7 mouse cellular contexts compared by ENCODE assay signal in genomic region chr11:85843347-85843692, GRCm38 (mm10). TPM values are rescaled to one million over a fixed set of nuclear protein-coding genes. Genes with fewer than 3 reads are reported as not detected.
DNase-seq lines count a peak whose midpoint lies in the region; ATAC-seq and TF ChIP-seq lines count a peak whose summit lies in the region.

No protein-coding gene starts in this region.

- no peaks in the 10 kb centered on the region for H3K9me3 ChIP-seq in forebrain, embryonic 14.5 days (replicated peaks; ENCODE audit: control insufficient read depth, low read length)
- no peaks in the 10 kb centered on the region for H3K9me3 ChIP-seq in limb, embryonic 14.5 days (ENCODE audit: control insufficient read depth, low read length)
- H3K9me3 ChIP-seq in midbrain, embryonic 15.5 days = no peaks in the 10 kb centered on the region
- no peaks in the 10 kb centered on the region for H3K9me3 ChIP-seq in stomach, embryonic 16.5 days (replicated peaks; ENCODE audit: control insufficient read depth, low read length)

- peak overlapping the region; percentile 79 for H3K4me2 ChIP-seq in forebrain, embryonic 14.5 days (ENCODE audit: low read length)
- H3K4me2 ChIP-seq in limb, embryonic 14.5 days (replicated peaks; ENCODE audit: low read depth, low read length, severe bottlenecking) = peak overlapping the region; percentile 89
- peak overlapping the region; percentile 74 for H3K4me2 ChIP-seq in midbrain, embryonic 15.5 days
- peak overlapping the region; percentile 92 for H3K4me2 ChIP-seq in stomach, embryonic 16.5 days (ENCODE audit: low read depth, low read length)

- under 1% methylated on average over 18 of the region's 18 CpGs for WGBS in forebrain, embryonic 14.5 days
- WGBS in limb, embryonic 14.5 days = under 1% methylated on average over 17 of the region's 18 CpGs
- under 1% methylated on average over 18 of the region's 18 CpGs for WGBS in midbrain, embryonic 15.5 days
- 1% methylated on average over 18 of the region's 18 CpGs for WGBS in stomach, embryonic 16.5 days

- peaks cover 82% of the 10 kb centered on the region for H3K27me3 ChIP-seq in forebrain, embryonic 14.5 days (replicated peaks; ENCODE audit: control insufficient read depth, insufficient read depth, low read length)
- H3K27me3 ChIP-seq in limb, embryonic 14.5 days (ENCODE audit: control insufficient read depth, insufficient read depth, low read length) = peaks cover 39% of the 10 kb centered on the region
- peaks cover 83% of the 10 kb centered on the region for H3K27me3 ChIP-seq in midbrain, embryonic 15.5 days (replicated peaks)
- H3K27me3 ChIP-seq in stomach, embryonic 16.5 days (ENCODE audit: control insufficient read depth, insufficient read depth, low read length) = peaks cover 29% of the 10 kb centered on the region

- peak overlapping the region; percentile 17; the same call in 1 of the 2 replicates for H3K9ac ChIP-seq in forebrain, embryonic 14.5 days (ENCODE audit: low read length)
- peak overlapping the region; percentile 55 for H3K9ac ChIP-seq in limb, embryonic 14.5 days (ENCODE audit: low read depth, low read length, severe bottlenecking)
- no peak overlapping the region for H3K9ac ChIP-seq in midbrain, embryonic 15.5 days
- peak overlapping the region; percentile 69 for H3K9ac ChIP-seq in stomach, embryonic 16.5 days (ENCODE audit: low read length)

- H3K4me3 ChIP-seq in forebrain, embryonic 14.5 days (ENCODE audit: low read depth, low read length) = peak overlapping the region; percentile 33
- peak overlapping the region; percentile 60 for H3K4me3 ChIP-seq in limb, embryonic 14.5 days (replicated peaks; ENCODE audit: low read length)
- H3K4me3 ChIP-seq in midbrain, embryonic 15.5 days = peak overlapping the region; percentile 32
- H3K4me3 ChIP-seq in stomach, embryonic 16.5 days (replicated peaks; ENCODE audit: low read length) = peak overlapping the region; percentile 61

- H3K4me1 ChIP-seq in forebrain, embryonic 14.5 days (ENCODE audit: control insufficient read depth, insufficient read depth, low read length) = peaks cover 11% of the 10 kb centered on the region
- peaks cover 24% of the 10 kb centered on the region for H3K4me1 ChIP-seq in limb, embryonic 14.5 days (ENCODE audit: control insufficient read depth, insufficient read depth, low read length)
- H3K4me1 ChIP-seq in midbrain, embryonic 15.5 days = peaks cover 34% of the 10 kb centered on the region
- H3K4me1 ChIP-seq in stomach, embryonic 16.5 days (ENCODE audit: control insufficient read depth, insufficient read depth, low read length) = peaks cover 26% of the 10 kb centered on the region

- TF ChIP-seq POLR2A in limb, embryonic 14.5 days (IDR thresholded peaks at IDR 0.05; ENCODE audit: borderline replicate concordance, extremely low read depth, insufficient read depth, insufficient read length) = 0 out of 2 replicates have a peak, but pooled peaks have one; percentile 42

- peak; percentile 85 for DNase-seq in ES-CJ7 (ENCODE audit: low read depth, low spot score)
- peak; percentile 92 for DNase-seq in adrenal gland, postnatal 10 days
- peak; percentile 77 for DNase-seq in forebrain, embryonic 14.5 days (ENCODE audit: low spot score)
- DNase-seq in limb, embryonic 14.5 days (ENCODE audit: low spot score) = peak; percentile 85

- no peaks in the 10 kb centered on the region for H3K36me3 ChIP-seq in forebrain, embryonic 14.5 days (ENCODE audit: control insufficient read depth, insufficient read depth, low read length)
- peaks cover 9% of the 10 kb centered on the region for H3K36me3 ChIP-seq in limb, embryonic 14.5 days (ENCODE audit: control insufficient read depth, insufficient read depth, low read length)
- no peaks in the 10 kb centered on the region for H3K36me3 ChIP-seq in midbrain, embryonic 15.5 days (replicated peaks)
- no peaks in the 10 kb centered on the region for H3K36me3 ChIP-seq in stomach, embryonic 16.5 days (ENCODE audit: control insufficient read depth, insufficient read depth, low read length)

- ATAC-seq in forebrain, embryonic 14.5 days = peak; percentile 52
- peak; percentile 43; a peak in 2 of 4 replicates for ATAC-seq in hematopoietic stem cell, adult 5-6 weeks (replicated peaks in 1 of 2; ENCODE audit: insufficient read depth in 1 of 2, low FRiP score in 2 of 2, low TSS enrichment in 1 of 2, low read depth in 1 of 2, poor library complexity in 2 of 2, severe bottlenecking in 2 of 2)
- peak; percentile 64 for ATAC-seq in limb, embryonic 14.5 days (ENCODE audit: low FRiP score, low read depth)
- ATAC-seq in midbrain, embryonic 15.5 days (replicated peaks) = 0 out of 2 replicates have a peak, but pooled peaks have one; percentile 30
- ATAC-seq in stomach, embryonic 16.5 days (ENCODE audit: insufficient read depth, low FRiP score) = peak; percentile 49; the same call in 1 of the 2 replicates

- H3K27ac ChIP-seq in forebrain, embryonic 14.5 days (ENCODE audit: low read depth, low read length) = no peak overlapping the region
- peak overlapping the region; percentile 70; the same call in 1 of the 2 replicates for H3K27ac ChIP-seq in limb, embryonic 14.5 days (replicated peaks; ENCODE audit: low read depth, low read length)
- no peak overlapping the region for H3K27ac ChIP-seq in midbrain, embryonic 15.5 days
- peak overlapping the region; percentile 72 for H3K27ac ChIP-seq in stomach, embryonic 16.5 days (ENCODE audit: low read length)

RNA-seq across cellular contexts. Expression of gene Gm11444, which starts 6.8 kb away (rescaled TPM):
- total RNA-seq in adrenal gland, postnatal 10 days (2021) = not detected
- polyA plus RNA-seq in forebrain, embryonic 14.5 days (2014; fragmentation: Nextera tagmentation; extraction: Ambion mirVana) = not detected in 2 replicates
- total RNA-seq in hematopoietic stem cell, adult 5-6 weeks (2017) = not detected in 2 replicates
- not detected in 2 replicates for polyA plus RNA-seq in limb, embryonic 14.5 days (2012; rRNA removed)
- polyA plus RNA-seq in limb, embryonic 14.5 days (2014; fragmentation: Nextera tagmentation; extraction: Ambion mirVana) = not detected in 2 replicates
- polyA plus RNA-seq in midbrain, embryonic 15.5 days (2015; fragmentation: Nextera tagmentation; extraction: Ambion mirVana) = not detected in 2 replicates
- polyA plus RNA-seq in stomach, embryonic 16.5 days (2015; fragmentation: Nextera tagmentation; extraction: Ambion mirVana) = not detected in 2 replicates

RNA-seq across cellular contexts. Expression of gene Tbx2, which starts 11.0 kb away (rescaled TPM):
- 10 to 100 TPM; 27.5 to 31.5 TPM for total RNA-seq in adrenal gland, postnatal 10 days (2021)
- polyA plus RNA-seq in forebrain, embryonic 14.5 days (2014; fragmentation: Nextera tagmentation; extraction: Ambion mirVana) = 0.48 and 0.64 TPM in 2 replicates
- total RNA-seq in hematopoietic stem cell, adult 5-6 weeks (2017) = 0.15 TPM in 1 of 2 replicates, not detected in the other
- polyA plus RNA-seq in limb, embryonic 14.5 days (2012; rRNA removed) = 31.7 and 39.1 TPM in 2 replicates
- polyA plus RNA-seq in limb, embryonic 14.5 days (2014; fragmentation: Nextera tagmentation; extraction: Ambion mirVana) = 6.5 and 9.3 TPM in 2 replicates
- 1.0 TPM in 2 replicates for polyA plus RNA-seq in midbrain, embryonic 15.5 days (2015; fragmentation: Nextera tagmentation; extraction: Ambion mirVana)
- polyA plus RNA-seq in stomach, embryonic 16.5 days (2015; fragmentation: Nextera tagmentation; extraction: Ambion mirVana) = 2.9 and 3.1 TPM in 2 replicates

RNA-seq across cellular contexts. Expression of gene Tbx4, which starts 42.9 kb away (rescaled TPM):
- under 1 TPM in 1 of 2 experiments, not detected in 1; 0.12 TPM for total RNA-seq in adrenal gland, postnatal 10 days (2021)
- polyA plus RNA-seq in forebrain, embryonic 14.5 days (2014; fragmentation: Nextera tagmentation; extraction: Ambion mirVana) = 0.11 and 0.13 TPM in 2 replicates
- total RNA-seq in hematopoietic stem cell, adult 5-6 weeks (2017) = 0.10 and 0.13 TPM in 2 replicates
- polyA plus RNA-seq in limb, embryonic 14.5 days (2012; rRNA removed) = 37.5 and 52.7 TPM in 2 replicates
- polyA plus RNA-seq in limb, embryonic 14.5 days (2014; fragmentation: Nextera tagmentation; extraction: Ambion mirVana) = 15.5 and 20.0 TPM in 2 replicates
- polyA plus RNA-seq in midbrain, embryonic 15.5 days (2015; fragmentation: Nextera tagmentation; extraction: Ambion mirVana) = 0.34 and 0.46 TPM in 2 replicates
- polyA plus RNA-seq in stomach, embryonic 16.5 days (2015; fragmentation: Nextera tagmentation; extraction: Ambion mirVana) = 0.17 and 0.22 TPM in 2 replicates

Comparison
In these comparisons a context has a peak if more than half of its experiments do, and no peak if none do; other contexts are left out.
1. H3K27ac ChIP-seq: peak in limb, embryonic 14.5 days (single experiment) and stomach, embryonic 16.5 days (single experiment); none in forebrain, embryonic 14.5 days (single experiment) and midbrain, embryonic 15.5 days (single experiment).
2. RNA of gene Tbx4, which starts 42.9 kb away (polyA plus RNA-seq): 15.5 to 52.7 TPM in limb, embryonic 14.5 days; 0.34 to 0.46 TPM in midbrain, embryonic 15.5 days, 0.17 to 0.22 TPM in stomach, embryonic 16.5 days and 0.11 to 0.13 TPM in forebrain, embryonic 14.5 days; every median in the first group is over 10 times any median in the second.
3. Peak in every context shown above with its lines, with median percentiles within 50 percentile points of each other: DNase-seq, ATAC-seq, H3K4me2 ChIP-seq and H3K4me3 ChIP-seq.